Mouse (Mus musculus) hindbrain, embryonic 14.5 days (tissue): ENCODE data around the gene Polr2g. TPM values are rescaled to one million over a fixed set of nuclear protein-coding genes. Genes with fewer than 3 reads are reported as not detected.

Experiments used
- ATAC-seq: fragments of 200-750 bp; cut with Nextera tagmentation; 2 replicates; pipeline ENCODE4 v1.8.0; 2017; ENCODE audit warnings: moderate number of reproducible peaks, mild to moderate bottlenecking, moderate TSS enrichment, moderate library complexity; ENCODE audit not compliant: low FRiP score
- DNase-seq: peaks from one replicate; pipeline ENCODE4 v3.0.0-alpha.2; 2015; ENCODE audit warnings: low spot score
- H3K27ac ChIP-seq: fragments of 300-500 bp; sonication (generic); 2 replicates; pipeline ENCODE4 v1.5.1; 2014; ENCODE audit warnings: mild to moderate bottlenecking, moderate library complexity
- H3K27me3 ChIP-seq: fragments of 300-500 bp; sonication (generic); 2 replicates; pipeline ENCODE4 v1.6.1; 2014; ENCODE audit warnings: mild to moderate bottlenecking, low read length, mixed read lengths; ENCODE audit not compliant: control insufficient read depth, insufficient read depth
- H3K36me3 ChIP-seq: fragments of 300-500 bp; sonication (generic); replicated peaks from 2 replicates; pipeline ENCODE4 v1.6.1; 2014; ENCODE audit not compliant: control insufficient read depth, insufficient read depth
- H3K4me1 ChIP-seq: fragments of 300-500 bp; sonication (generic); replicated peaks from 2 replicates; pipeline ENCODE4 v1.6.1; 2014; ENCODE audit warnings: antibody characterized with exemption, low read length, mixed read lengths; ENCODE audit not compliant: control insufficient read depth, insufficient read depth
- H3K4me2 ChIP-seq: fragments of 300-500 bp; sonication (generic); replicated peaks from 2 replicates; pipeline ENCODE4 v1.6.1; 2014; ENCODE audit warnings: mild to moderate bottlenecking, moderate library complexity
- H3K4me3 ChIP-seq: fragments of 300-500 bp; sonication (generic); replicated peaks from 2 replicates; pipeline ENCODE4 v1.5.1; 2014; ENCODE audit warnings: mild to moderate bottlenecking, low read length
- H3K9ac ChIP-seq: fragments of 300-500 bp; sonication (generic); 2 replicates; pipeline ENCODE4 v1.6.1; 2014
- H3K9me3 ChIP-seq: fragments of 300-500 bp; sonication (generic); 2 replicates; pipeline ENCODE4 v1.6.1; 2016; ENCODE audit warnings: low read length; ENCODE audit not compliant: control insufficient read depth
- WGBS: fragments of 180-500 bp; shearing (Covaris S2); extraction: QIAGEN DNeasy Blood & Tissue Kit; methylation state at CpG from one replicate; pipeline ENCODE4 v1.1.7; 2014; 5-methylcytosine and 5-hydroxymethylcytosine counted together
- polyA plus RNA-seq: library from polyadenylated mRNA; unstranded; fragments of >200 nt; fragmentation: Nextera tagmentation; extraction: Ambion mirVana; gene quantifications from 2 replicates; pipeline ENCODE4 v1.2.1, GENCODE M21; 2014

Polr2g gene
- polyA plus RNA-seq, 1 experiment from 2014 or later: 145 TPM

DNA sequence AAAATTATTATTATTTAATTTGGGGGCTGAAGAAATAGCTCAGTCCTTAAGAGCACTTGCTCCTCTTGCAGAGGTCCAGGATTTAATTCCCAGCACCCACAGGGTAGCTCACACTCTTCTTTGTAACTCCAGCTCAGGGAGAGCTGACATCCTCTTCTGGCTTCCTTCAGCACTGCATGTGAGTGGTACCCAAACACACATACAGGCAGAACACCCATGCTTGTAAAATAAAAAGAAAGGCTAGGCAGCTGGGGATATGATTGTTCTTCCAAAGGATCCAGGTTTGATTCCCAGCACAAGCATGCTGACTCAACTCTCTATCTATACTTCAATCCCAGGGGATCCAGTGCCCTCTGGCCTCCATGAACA lies 554 bp upstream of the Polr2g start:
- Histone ChIP-seq H3K27ac (peak overlapping the region; percentile 61; the same call in 1 of the 2 replicates), H3K9me3 (no peaks in the 10 kb centered on the region), H3K4me3 (peak overlapping the region; percentile 69), H3K4me2 (peak overlapping the region; percentile 94), H3K4me1 (peaks cover 18% of the 10 kb centered on the region), H3K27me3 (no peaks in the 10 kb centered on the region), H3K36me3 (peaks cover 23% of the 10 kb centered on the region), H3K9ac (no peak overlapping the region)
- ATAC-seq: no peak
- no peak for DNase-seq

DNA sequence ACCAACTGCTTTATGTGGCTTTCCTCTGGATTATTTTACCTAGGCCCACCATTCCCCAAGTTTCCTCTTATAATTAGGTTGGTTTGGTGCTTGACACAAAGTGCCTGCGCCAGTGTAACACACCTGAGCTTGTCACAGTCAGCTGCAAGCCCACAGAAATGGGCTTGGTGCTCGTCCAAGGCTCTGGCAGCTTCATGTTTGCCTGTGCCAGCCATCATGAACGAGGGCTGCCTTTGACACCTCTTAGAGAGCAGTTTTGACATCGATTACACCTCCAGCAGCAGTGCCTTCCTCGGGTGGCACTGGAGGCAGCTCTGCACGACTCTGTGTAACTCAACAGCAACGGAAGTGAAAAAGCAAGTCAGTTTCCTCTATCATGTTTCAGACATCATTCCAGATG lies 8.2 kb downstream of the Polr2g start:
- Histone ChIP-seq H3K9ac (no peak overlapping the region), H3K27me3 (no peaks in the 10 kb centered on the region), H3K4me2 (no peak overlapping the region), H3K4me1 (peaks cover 5% of the 10 kb centered on the region; the same call in 1 of the 2 replicates), H3K27ac (no peak overlapping the region), H3K9me3 (no peaks in the 10 kb centered on the region), H3K36me3 (peaks cover 36% of the 10 kb centered on the region), H3K4me3 (no peak overlapping the region)
- 88% methylated on average over 7 of the region's 7 CpGs for WGBS
- ATAC-seq (no peak), DNase-seq (no peak)

DNA sequence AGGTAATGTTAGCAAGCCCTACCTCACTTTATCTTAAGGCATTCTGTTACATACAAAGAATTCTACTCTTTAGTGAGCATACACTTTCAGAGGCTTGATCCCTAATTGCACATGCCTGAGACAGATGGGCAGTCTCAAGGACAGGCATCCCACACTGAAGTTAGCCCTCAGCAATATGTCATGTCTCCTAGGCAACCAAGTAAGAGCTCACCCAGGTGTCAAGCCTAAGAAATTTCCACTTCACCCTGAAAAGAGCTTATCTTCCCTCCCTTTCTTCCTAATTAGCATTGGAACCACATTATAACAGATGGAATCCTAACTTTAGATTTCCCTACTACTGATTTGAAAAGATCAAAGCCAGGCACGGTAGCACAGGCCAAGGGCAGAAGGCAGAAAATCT lies 9.2 kb downstream of the Polr2g start:
- Histone ChIP-seq H3K4me1 (peaks cover 6% of the 10 kb centered on the region; the same call in 1 of the 2 replicates), H3K4me3 (no peak overlapping the region), H3K9ac (peak overlapping the region; percentile 13; the same call in 1 of the 2 replicates), H3K36me3 (peaks cover 26% of the 10 kb centered on the region), H3K27ac (peak overlapping the region; percentile 64), H3K27me3 (no peaks in the 10 kb centered on the region), H3K9me3 (no peaks in the 10 kb centered on the region), H3K4me2 (no peak overlapping the region)
- no peak for DNase-seq
- no peak for ATAC-seq
- 62% methylated on average over 1 of the region's 1 CpGs for WGBS

DNA sequence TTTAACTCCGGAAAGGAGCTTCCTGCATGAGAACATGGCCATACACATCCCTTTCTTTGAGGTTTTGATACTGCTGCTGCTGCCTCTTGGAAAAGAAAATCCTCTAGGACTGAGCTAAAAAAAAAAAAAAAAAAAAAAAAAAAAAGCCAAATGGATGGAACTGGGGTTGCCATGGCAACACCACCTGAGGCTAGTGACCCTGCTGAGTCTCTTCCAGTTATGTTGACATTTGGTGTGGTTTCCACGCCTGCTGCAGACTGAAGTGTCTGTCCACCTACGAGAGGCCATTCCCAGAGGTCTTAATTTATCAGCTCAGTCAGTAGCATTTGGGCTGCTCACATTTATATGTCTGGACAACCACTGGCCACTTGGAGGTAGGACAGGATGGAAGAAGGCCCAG lies 9.9 kb downstream of the Polr2g start:
- no peak for ATAC-seq
- Histone ChIP-seq H3K27ac (peak overlapping the region; percentile 64; the same call in 1 of the 2 replicates), H3K4me2 (no peak overlapping the region), H3K27me3 (no peaks in the 10 kb centered on the region), H3K9me3 (no peaks in the 10 kb centered on the region), H3K4me3 (no peak overlapping the region), H3K36me3 (peaks cover 26% of the 10 kb centered on the region), H3K9ac (peak overlapping the region; percentile 13; the same call in 1 of the 2 replicates), H3K4me1 (peaks cover 6% of the 10 kb centered on the region; the same call in 1 of the 2 replicates)
- WGBS: 27% methylated on average over 3 of the region's 3 CpGs
- DNase-seq: no peak

DNA sequence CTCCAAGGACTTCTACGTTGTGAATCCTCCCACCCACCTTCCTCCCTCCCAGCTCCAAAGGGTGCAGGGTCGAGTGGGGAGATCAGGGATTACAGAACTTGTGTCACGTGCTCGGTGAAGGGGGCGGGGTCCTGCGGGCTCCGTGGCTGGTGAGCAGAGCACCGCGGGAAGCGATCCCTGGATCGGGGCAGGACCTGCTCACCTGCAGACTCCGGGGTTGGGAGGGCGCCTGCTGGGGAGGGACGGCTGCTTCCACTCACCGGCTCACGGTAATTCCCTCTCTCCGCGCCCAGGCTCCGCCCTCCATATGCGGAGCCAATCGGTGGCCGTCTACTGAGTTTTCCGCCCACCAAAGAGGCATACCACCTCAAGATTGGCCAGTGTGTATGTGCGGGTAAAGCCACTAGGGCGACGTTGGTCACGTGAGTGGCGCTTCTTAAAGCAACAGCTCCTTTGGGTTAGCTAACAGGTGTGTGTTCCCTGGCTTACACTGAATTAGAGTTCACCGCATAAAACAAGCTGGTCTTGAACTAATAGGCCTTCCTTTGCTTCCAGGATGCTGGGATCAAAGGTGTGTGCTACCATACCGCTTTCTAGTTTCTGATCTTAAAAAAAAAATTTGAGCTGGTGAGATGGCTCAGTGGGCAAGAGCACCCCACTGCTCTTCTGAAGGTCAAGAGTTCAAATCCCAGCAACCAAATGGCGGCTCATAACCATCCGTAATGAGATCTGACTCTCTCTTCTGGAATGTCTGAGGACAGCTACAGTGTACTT lies 12.2 kb downstream of the Polr2g start, which contains the start of gene Taf6l:
Gene Taf6l, minus strand, starts transcription at position 410 of the 774 bp plus-strand sequence.
- peak within 1 kb of the TSS; percentile 61 for H3K4me3 ChIP-seq
- no peaks in the 10 kb centered on the region for H3K27me3 ChIP-seq
- H3K27ac ChIP-seq: peak within 1 kb of the TSS; percentile 64
- peaks cover 34% of the 10 kb centered on the region for H3K36me3 ChIP-seq
- under 1% methylated on average over 32 of the region's 32 CpGs for WGBS
- peak within 1 kb of the TSS; percentile 67 for H3K9ac ChIP-seq
- ATAC-seq (peak; percentile 99), DNase-seq (peak; percentile 94)
- H3K4me1 ChIP-seq: peaks cover 6% of the 10 kb centered on the region; the same call in 1 of the 2 replicates
- no peaks in the 10 kb centered on the region for H3K9me3 ChIP-seq
- H3K4me2 ChIP-seq: peak within 1 kb of the TSS; percentile 68

DNA sequence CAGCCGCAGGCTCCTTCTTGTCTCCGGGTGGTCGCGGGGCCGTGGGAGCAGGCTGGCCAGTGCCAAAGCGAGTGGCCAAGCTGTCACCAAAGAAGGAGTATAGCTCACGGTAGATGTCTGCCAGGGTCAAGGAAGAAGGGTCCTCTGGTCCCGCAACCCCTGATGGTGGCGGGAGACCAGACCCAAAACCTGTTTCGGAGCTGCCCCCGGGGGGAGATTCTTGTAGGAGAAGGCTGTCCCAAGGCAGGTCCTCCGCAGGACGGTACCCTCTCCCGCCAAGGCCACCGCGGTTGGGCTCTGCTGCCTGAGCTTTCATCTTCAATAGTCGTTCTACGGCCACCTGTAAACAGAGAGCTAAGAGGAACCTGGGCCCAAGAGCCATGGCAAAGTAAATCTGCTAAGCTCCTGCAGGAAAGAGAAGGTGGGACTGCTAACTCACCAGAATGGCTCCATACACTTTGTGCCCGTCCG lies 23.4 kb downstream of the Polr2g start:
- H3K9ac ChIP-seq: peak overlapping the region; percentile 96
- H3K4me2 ChIP-seq: peak overlapping the region; percentile 99
- DNase-seq: no peak
- peaks cover 38% of the 10 kb centered on the region for H3K4me1 ChIP-seq
- WGBS: 5% methylated on average over 20 of the region's 20 CpGs
- ATAC-seq: peak; percentile 28
- no peaks in the 10 kb centered on the region for H3K27me3 ChIP-seq
- peaks cover 46% of the 10 kb centered on the region for H3K36me3 ChIP-seq
- no peaks in the 10 kb centered on the region for H3K9me3 ChIP-seq
- peak overlapping the region; percentile 68 for H3K4me3 ChIP-seq
- peak overlapping the region; percentile 99 for H3K27ac ChIP-seq

DNA sequence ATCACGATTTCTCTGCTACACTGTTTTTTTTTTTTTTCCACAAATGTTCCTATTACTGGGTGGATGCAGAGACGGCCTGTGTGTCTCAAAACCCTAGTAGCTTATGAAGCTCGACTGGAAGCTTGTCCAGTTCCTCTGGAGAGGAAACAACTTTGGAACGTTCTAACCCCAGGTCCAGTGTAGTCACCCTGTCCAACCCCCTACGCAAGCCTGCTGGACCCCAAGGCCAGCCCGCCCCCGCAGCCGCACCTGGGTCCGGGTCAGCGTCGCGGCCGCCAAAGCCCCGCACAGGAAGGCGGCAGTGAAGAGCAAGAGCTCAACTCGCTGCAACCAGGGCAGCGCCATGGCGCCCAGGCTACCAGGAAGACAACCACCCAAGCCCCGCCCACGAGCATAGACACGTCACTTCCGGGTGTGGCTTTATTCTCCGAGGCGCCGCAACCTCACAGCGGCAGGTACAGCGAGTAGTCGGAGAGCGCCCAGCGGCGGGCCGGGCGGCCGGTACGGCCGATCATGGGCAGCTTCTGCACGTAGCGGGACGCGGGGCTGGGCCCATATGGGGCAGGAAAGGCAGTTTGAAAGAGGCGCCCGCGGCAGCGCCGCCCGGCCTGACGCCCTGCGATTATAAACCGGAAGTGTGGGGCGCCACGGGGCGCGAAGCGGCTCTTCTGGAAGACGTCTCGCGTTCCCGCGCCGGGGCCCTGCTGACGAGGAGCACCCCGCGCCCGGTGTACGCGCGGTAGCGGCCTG lies 24.1 kb downstream of the Polr2g start, which contains the start of gene Tmem179b:
Gene Tmem179b, minus strand, starts transcription at position 382 of the 750 bp plus-strand sequence.
- peak within 1 kb of the TSS; percentile 96 for H3K9ac ChIP-seq
- peak within 1 kb of the TSS; percentile 99 for H3K4me2 ChIP-seq
- H3K27ac ChIP-seq: peak within 1 kb of the TSS; percentile 99
- peaks cover 38% of the 10 kb centered on the region for H3K4me1 ChIP-seq
- peak; percentile 94 for ATAC-seq
- H3K9me3 ChIP-seq: no peaks in the 10 kb centered on the region
- peak within 1 kb of the TSS; percentile 68 for H3K4me3 ChIP-seq
- H3K27me3 ChIP-seq: no peaks in the 10 kb centered on the region
- peaks cover 48% of the 10 kb centered on the region for H3K36me3 ChIP-seq
- under 1% methylated on average over 68 of the region's 68 CpGs for WGBS
- peak; percentile 96 for DNase-seq

DNA sequence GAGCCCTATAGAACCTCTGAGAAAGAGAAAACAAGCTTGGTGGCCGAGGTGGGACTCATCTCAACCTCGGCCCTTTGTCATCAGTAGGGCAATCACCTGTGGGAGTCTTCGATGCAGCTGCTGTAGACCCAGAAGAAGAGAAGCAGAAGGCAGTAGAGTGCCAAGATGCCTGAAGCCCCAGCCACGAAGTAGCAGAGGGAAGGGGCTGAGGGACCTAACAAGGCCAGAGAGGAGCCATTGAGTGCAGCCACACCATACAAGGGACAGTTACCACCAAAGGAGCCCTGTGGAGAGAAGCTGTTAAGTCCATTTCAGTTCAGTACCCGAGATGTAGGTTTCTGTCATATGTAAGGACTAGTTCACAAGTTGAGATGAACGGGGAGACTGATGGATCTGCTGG lies 25.0 kb downstream of the Polr2g start:
- Histone ChIP-seq H3K4me1 (peaks cover 38% of the 10 kb centered on the region), H3K4me3 (peak overlapping the region; percentile 68), H3K36me3 (peaks cover 49% of the 10 kb centered on the region), H3K4me2 (peak overlapping the region; percentile 99), H3K27ac (peak overlapping the region; percentile 99; the same call in 1 of the 2 replicates), H3K9me3 (no peaks in the 10 kb centered on the region), H3K9ac (peak overlapping the region; percentile 96; the same call in 1 of the 2 replicates), H3K27me3 (no peaks in the 10 kb centered on the region)
- DNase-seq: no peak
- ATAC-seq: no peak
- 62% methylated on average over 6 of the region's 6 CpGs for WGBS

DNA sequence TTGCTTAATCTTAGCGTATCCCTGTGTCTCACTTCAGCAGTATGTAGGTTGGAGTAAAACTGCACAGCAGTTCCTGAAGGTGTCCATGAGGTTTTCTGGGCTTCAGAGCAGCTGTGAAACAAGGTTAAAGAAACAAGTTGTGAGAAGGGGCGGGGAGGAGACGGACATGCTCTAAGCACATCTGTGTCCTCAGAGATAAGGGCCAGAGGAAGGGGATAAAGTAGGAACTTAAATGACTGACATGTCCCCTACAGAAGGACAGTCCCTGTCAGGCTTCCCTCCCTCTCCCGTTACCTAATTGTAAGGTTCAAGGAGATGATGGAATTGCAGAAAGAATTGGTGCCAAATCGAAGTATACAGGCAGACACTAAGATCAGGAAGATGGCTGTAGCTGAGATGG lies 25.4 kb downstream of the Polr2g start:
- Histone ChIP-seq H3K9ac (0 out of 2 replicates have a peak overlapping the region, but pooled peaks have one; percentile 96), H3K4me1 (peaks cover 38% of the 10 kb centered on the region), H3K27ac (no peak overlapping the region), H3K27me3 (no peaks in the 10 kb centered on the region), H3K9me3 (no peaks in the 10 kb centered on the region), H3K36me3 (peaks cover 49% of the 10 kb centered on the region), H3K4me3 (peak overlapping the region; percentile 68), H3K4me2 (peak overlapping the region; percentile 99)
- no peak for DNase-seq
- WGBS: 84% methylated on average over 5 of the region's 5 CpGs
- ATAC-seq: no peak
